Mouse (Mus musculus) limb, embryonic 12.5 days (tissue): ENCODE results near the gene Sdk2. TPM values are rescaled to one million over a fixed set of nuclear protein-coding genes. Genes with fewer than 3 reads are reported as not detected.

Experiments used
- ATAC-seq: fragments of 200-750 bp; cut with Nextera tagmentation; 2 replicates; pipeline ENCODE4 v1.8.0; 2017; ENCODE audit warnings: low read depth, moderate TSS enrichment; ENCODE audit not compliant: insufficient number of reproducible peaks, insufficient read depth, low FRiP score, low TSS enrichment
- H3K27ac ChIP-seq: fragments of 300-500 bp; sonication (generic); 2 replicates; pipeline ENCODE4 v1.5.1; 2016; ENCODE audit warnings: mild to moderate bottlenecking, moderate library complexity
- H3K27me3 ChIP-seq: fragments of 300-500 bp; sonication (generic); 2 replicates; pipeline ENCODE4 v1.6.1; 2016; ENCODE audit warnings: mild to moderate bottlenecking, moderate library complexity
- H3K36me3 ChIP-seq: fragments of 300-500 bp; sonication (generic); 2 replicates; pipeline ENCODE4 v1.6.1; 2016; ENCODE audit warnings: mild to moderate bottlenecking, moderate library complexity
- H3K4me1 ChIP-seq: fragments of 300-500 bp; sonication (generic); replicated peaks from 2 replicates; pipeline ENCODE4 v1.6.1; 2016
- H3K4me2 ChIP-seq: fragments of 300-500 bp; sonication (generic); 2 replicates; pipeline ENCODE4 v1.6.1; 2016; ENCODE audit warnings: mild to moderate bottlenecking, moderate library complexity
- H3K4me3 ChIP-seq: fragments of 300-500 bp; sonication (generic); replicated peaks from 2 replicates; pipeline ENCODE4 v1.5.1; 2016; ENCODE audit warnings: mild to moderate bottlenecking
- H3K9ac ChIP-seq: fragments of 300-500 bp; sonication (generic); replicated peaks from 2 replicates; pipeline ENCODE4 v1.6.1; 2016; ENCODE audit warnings: mild to moderate bottlenecking, moderate library complexity
- H3K9me3 ChIP-seq: fragments of 300-500 bp; sonication (generic); 2 replicates; pipeline ENCODE4 v1.6.1; 2016; ENCODE audit warnings: mild to moderate bottlenecking, moderate library complexity
- WGBS: fragments of 180-500 bp; shearing (Covaris S2); methylation state at CpG from one replicate; pipeline ENCODE4 v1.1.7; 2016; 5-methylcytosine and 5-hydroxymethylcytosine counted together
- polyA plus RNA-seq: library from polyadenylated mRNA; unstranded; fragments of >200 nt; fragmentation: Nextera tagmentation; extraction: Ambion mirVana; gene quantifications from 2 replicates; pipeline ENCODE4 v1.2.1, GENCODE M21; 2016

Sdk2 gene
- polyA plus RNA-seq, 1 experiment from 2014 or later, result 2.3 TPM

DNA sequence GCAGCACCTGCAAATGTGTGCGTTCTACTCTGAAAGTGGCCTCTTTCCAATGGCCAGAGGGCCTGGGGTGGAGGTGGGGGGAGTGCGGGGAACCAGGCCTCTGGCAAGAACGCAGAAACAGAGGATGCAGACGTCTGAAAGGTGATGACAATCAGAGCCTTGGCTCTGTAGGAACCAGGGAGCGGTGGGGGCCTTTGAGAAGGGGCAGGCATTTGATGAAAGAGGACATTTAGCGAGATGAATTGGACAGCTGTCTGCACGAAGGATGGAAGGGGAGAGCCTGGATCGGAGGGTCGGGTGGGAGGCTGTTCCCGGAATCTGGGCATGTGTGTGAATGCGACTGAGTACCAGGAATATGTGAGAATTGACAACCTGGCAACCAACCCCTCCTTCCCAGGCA, 47.8 kb downstream of the Sdk2 start:
- peaks cover 75% of the 10 kb centered on the region for H3K27me3 ChIP-seq
- no peaks in the 10 kb centered on the region for H3K36me3 ChIP-seq
- H3K4me1 ChIP-seq, result peaks cover 29% of the 10 kb centered on the region
- H3K9ac ChIP-seq, result no peak overlapping the region
- H3K9me3 ChIP-seq, result no peaks in the 10 kb centered on the region
- H3K4me3 ChIP-seq, result no peak overlapping the region
- WGBS, result 25% methylated on average over 11 of the region's 11 CpGs
- no peak overlapping the region for H3K4me2 ChIP-seq
- ATAC-seq, result no peak
- no peak overlapping the region for H3K27ac ChIP-seq

DNA sequence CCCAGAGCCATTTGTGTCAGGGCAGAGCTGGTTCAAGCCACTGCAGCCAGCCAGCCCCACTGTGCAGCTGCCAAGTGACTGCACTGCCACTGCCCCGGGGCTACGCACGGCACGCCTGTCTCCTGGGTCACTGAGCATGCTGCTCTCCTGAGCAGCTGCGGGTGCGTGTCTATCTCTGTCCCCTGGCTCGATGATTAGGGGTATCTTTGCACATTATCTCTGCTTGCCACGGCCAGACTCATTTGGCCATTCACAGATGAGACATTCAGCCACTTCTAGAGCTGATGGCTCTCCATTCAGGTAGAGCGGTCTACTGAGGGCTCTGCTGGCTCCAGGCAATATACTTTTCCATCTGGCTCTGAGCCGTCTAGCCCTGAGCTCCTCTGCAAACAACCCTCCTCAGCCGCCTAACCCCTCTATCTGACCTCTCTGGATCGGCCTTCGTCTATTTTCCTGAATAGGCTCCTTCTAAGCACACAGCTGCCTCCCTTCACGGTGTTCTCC, 49.9 kb downstream of the Sdk2 start:
- no peak overlapping the region for H3K27ac ChIP-seq
- ATAC-seq, result 0 out of 2 replicates have a peak, but pooled peaks have one; percentile 27
- peaks cover 29% of the 10 kb centered on the region for H3K4me1 ChIP-seq

DNA sequence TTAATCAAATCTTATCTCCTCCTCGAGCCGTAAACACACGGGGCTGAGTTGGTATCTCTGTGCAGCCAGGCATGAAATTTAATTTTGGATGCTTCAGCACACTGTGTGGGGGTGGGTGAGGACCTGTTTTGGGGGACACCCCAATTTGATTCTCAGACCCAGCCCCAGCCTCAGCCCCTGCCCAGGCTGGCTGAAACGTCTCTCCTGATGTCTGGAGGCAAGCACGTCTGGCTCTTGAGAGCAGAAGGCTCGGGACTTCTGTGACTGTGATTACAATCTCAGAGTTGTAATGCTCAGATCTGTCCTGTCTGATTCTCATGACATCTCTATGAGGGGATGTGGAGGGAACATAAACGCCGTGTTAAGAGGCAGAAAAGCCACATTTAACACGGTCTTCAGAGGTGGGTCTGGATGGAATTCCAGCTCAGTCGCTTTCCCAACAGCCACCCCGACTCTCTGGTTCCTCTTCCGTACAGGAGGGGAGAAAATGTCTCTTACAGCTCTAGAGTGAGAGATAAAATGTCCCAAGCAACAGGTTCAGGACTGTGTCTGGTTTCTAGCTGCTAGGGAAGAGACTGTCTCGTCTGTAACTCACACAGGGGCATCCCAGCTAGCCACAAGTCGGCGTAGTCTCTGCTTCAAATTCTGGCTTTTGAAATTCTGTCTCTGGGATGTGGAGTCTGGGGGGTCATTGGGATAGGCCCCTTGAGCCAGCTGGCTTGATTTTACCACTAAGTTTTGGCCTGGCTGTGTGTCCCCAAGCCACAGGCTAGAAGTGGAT, 50.5 kb downstream of the Sdk2 start:
- no peaks in the 10 kb centered on the region for H3K36me3 ChIP-seq
- WGBS, result 20% methylated on average over 15 of the region's 15 CpGs
- no peak overlapping the region for H3K27ac ChIP-seq
- peaks cover 29% of the 10 kb centered on the region for H3K4me1 ChIP-seq
- ATAC-seq, result no peak
- no peak overlapping the region for H3K9ac ChIP-seq
- no peak overlapping the region for H3K4me3 ChIP-seq
- H3K27me3 ChIP-seq, result peaks cover 77% of the 10 kb centered on the region
- H3K9me3 ChIP-seq, result no peaks in the 10 kb centered on the region
- H3K4me2 ChIP-seq, result peak overlapping the region; percentile 25; the same call in 1 of the 2 replicates

More for the DNA sequence above, 49.9 kb downstream of the Sdk2 start:
- Histone ChIP-seq H3K27me3 (peaks cover 75% of the 10 kb centered on the region), H3K4me3 (no peak overlapping the region), H3K36me3 (no peaks in the 10 kb centered on the region), H3K9me3 (no peaks in the 10 kb centered on the region), H3K4me2 (no peak overlapping the region), H3K9ac (no peak overlapping the region)
- 38% methylated on average over 14 of the region's 14 CpGs for WGBS

DNA sequence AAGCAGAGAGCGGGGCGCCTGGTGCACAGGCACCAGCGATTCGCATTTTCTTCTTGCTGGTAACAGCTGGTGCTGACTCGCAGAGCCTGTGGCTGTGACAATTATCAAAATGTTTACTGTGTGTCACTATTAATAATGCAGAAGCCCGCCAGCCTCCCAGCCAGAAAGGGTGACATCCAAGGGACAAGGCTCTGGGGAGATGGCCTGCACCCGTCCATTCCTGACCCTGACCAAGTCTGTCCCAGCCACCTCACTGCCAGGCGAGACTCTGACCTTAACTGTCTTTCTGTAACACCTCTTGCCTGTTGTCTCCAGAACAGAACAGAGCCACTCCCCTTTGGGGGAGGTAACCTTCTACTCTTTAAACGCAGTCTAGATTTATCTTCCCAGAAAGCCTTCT, 55.3 kb downstream of the Sdk2 start:
- Histone ChIP-seq H3K4me2 (no peak overlapping the region), H3K27ac (no peak overlapping the region), H3K9me3 (no peaks in the 10 kb centered on the region), H3K4me3 (no peak overlapping the region), H3K4me1 (peaks cover 15% of the 10 kb centered on the region), H3K9ac (no peak overlapping the region), H3K27me3 (peaks cover 38% of the 10 kb centered on the region), H3K36me3 (no peaks in the 10 kb centered on the region)
- WGBS, result 62% methylated on average over 9 of the region's 9 CpGs
- ATAC-seq, result no peak

DNA sequence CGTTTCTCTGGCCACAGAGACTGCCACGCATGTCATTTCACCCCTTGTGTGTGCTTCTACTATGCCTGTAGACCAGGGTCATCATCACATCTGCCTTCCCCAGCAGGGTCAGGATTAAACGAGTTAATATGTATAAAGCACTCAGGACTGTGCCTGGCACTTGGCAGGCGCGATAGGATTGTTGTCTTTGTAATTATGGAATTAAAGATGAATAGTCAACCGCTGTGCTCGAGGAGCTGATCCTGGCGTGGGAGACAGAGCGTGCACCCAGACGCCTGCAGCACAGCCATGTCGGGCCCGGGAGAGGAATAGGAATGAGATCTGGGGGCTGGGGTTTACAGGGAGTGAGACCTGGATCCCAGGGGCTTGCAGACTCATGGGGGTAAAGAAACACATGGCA, 61.0 kb downstream of the Sdk2 start:
- Histone ChIP-seq H3K27ac (no peak overlapping the region), H3K4me2 (no peak overlapping the region), H3K9ac (no peak overlapping the region), H3K4me1 (no peaks in the 10 kb centered on the region), H3K4me3 (no peak overlapping the region), H3K27me3 (peaks cover 7% of the 10 kb centered on the region; the same call in 1 of the 2 replicates), H3K36me3 (no peaks in the 10 kb centered on the region), H3K9me3 (no peaks in the 10 kb centered on the region)
- ATAC-seq, result no peak
- 68% methylated on average over 12 of the region's 12 CpGs for WGBS

- no peaks in the 10 kb centered on the region for H3K36me3 ChIP-seq
- no peak overlapping the region for H3K4me3 ChIP-seq
- no peak for ATAC-seq
- H3K4me2 ChIP-seq, result no peak overlapping the region
- H3K9me3 ChIP-seq, result no peaks in the 10 kb centered on the region
- 90% methylated on average over 7 of the region's 7 CpGs for WGBS
- H3K4me1 ChIP-seq, result peaks cover 6% of the 10 kb centered on the region
- H3K9ac ChIP-seq, result no peak overlapping the region
- no peak overlapping the region for H3K27ac ChIP-seq
- H3K27me3 ChIP-seq, result peaks cover 5% of the 10 kb centered on the region; the same call in 1 of the 2 replicates
Measured at GRCm38 (mm10) chr11:114004651-114005050, 62.2 kb downstream of the Sdk2 start.

DNA sequence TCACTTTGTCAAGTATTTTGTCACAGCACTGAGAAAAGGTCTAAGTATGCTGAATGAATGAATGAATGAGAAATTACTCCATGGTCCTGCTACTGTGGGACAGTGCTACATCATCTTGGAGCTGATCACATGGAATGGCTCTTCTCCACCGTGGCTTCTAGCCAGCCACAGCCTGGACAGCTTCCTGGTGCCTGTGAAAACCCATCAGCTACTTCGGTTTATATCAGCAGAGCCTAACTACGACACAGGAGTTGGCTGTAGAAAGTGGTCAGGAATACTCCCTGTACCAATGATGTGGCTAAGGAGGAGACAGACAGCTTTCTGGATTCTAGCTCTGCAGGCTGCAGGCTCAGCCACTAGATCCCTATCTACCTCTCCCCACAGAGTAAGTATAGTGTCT, 63.7 kb downstream of the Sdk2 start:
- WGBS, result 87% methylated on average over 3 of the region's 3 CpGs
- H3K27me3 ChIP-seq, result peaks cover 5% of the 10 kb centered on the region
- no peak for ATAC-seq
- H3K36me3 ChIP-seq, result no peaks in the 10 kb centered on the region
- H3K4me2 ChIP-seq, result no peak overlapping the region
- no peak overlapping the region for H3K9ac ChIP-seq
- peaks cover 6% of the 10 kb centered on the region for H3K4me1 ChIP-seq
- no peak overlapping the region for H3K4me3 ChIP-seq
- H3K27ac ChIP-seq, result no peak overlapping the region
- H3K9me3 ChIP-seq, result no peaks in the 10 kb centered on the region

GRCm38 (mm10) chr11:114000051-114000450, 66.8 kb downstream of the Sdk2 start:
- no peak overlapping the region for H3K27ac ChIP-seq
- 0 out of 2 replicates have a peak, but pooled peaks have one; percentile 30 for ATAC-seq
- H3K4me1 ChIP-seq, result peaks cover 11% of the 10 kb centered on the region
- H3K36me3 ChIP-seq, result no peaks in the 10 kb centered on the region
- no peak overlapping the region for H3K9ac ChIP-seq
- WGBS, result 11% methylated on average over 6 of the region's 6 CpGs
- H3K9me3 ChIP-seq, result no peaks in the 10 kb centered on the region
- H3K4me2 ChIP-seq, result no peak overlapping the region
- peaks cover 26% of the 10 kb centered on the region for H3K27me3 ChIP-seq
- H3K4me3 ChIP-seq, result no peak overlapping the region

GRCm38 (mm10) chr11:113998702-113999101, 68.1 kb downstream of the Sdk2 start:
- Histone ChIP-seq H3K9ac (no peak overlapping the region), H3K4me2 (no peak overlapping the region), H3K4me3 (no peak overlapping the region), H3K36me3 (no peaks in the 10 kb centered on the region), H3K9me3 (no peaks in the 10 kb centered on the region), H3K27ac (no peak overlapping the region), H3K27me3 (peaks cover 26% of the 10 kb centered on the region), H3K4me1 (peaks cover 20% of the 10 kb centered on the region)
- WGBS, result 87% methylated on average over 3 of the region's 3 CpGs
- no peak for ATAC-seq

GRCm38 (mm10) chr11:113993921-113994320, 72.9 kb downstream of the Sdk2 start:
- H3K9me3 ChIP-seq, result no peaks in the 10 kb centered on the region
- whole genome bisulfite sequencing, result 50% methylated on average over 6 of the region's 6 CpGs
- H3K9ac ChIP-seq, result no peak overlapping the region
- peaks cover 56% of the 10 kb centered on the region for H3K27me3 ChIP-seq
- no peak overlapping the region for H3K4me3 ChIP-seq
- no peaks in the 10 kb centered on the region for H3K36me3 ChIP-seq
- ATAC-seq, result no peak
- no peak overlapping the region for H3K4me2 ChIP-seq
- H3K27ac ChIP-seq, result no peak overlapping the region
- peaks cover 42% of the 10 kb centered on the region for H3K4me1 ChIP-seq

GRCm38 (mm10) chr11:113992894-113993293, 74.0 kb downstream of the Sdk2 start:
- Histone ChIP-seq H3K4me1 (peaks cover 42% of the 10 kb centered on the region), H3K9ac (no peak overlapping the region), H3K4me3 (no peak overlapping the region), H3K9me3 (no peaks in the 10 kb centered on the region), H3K27me3 (peaks cover 63% of the 10 kb centered on the region), H3K4me2 (no peak overlapping the region), H3K36me3 (no peaks in the 10 kb centered on the region), H3K27ac (no peak overlapping the region)
- 77% methylated on average over 10 of the region's 10 CpGs for WGBS
- ATAC-seq, result no peak
